Mouse (Mus musculus): ENCODE data around the gene Olfr55. TPM values are rescaled to one million over a fixed set of nuclear protein-coding genes. Genes with fewer than 3 reads are reported as not detected.
"Not testable (repeated sequence)": the region's sequence is repeated elsewhere in the genome, so short reads cannot be mapped to it uniquely, and the experiment has no call there.

The Olfr55 gene
- polyA plus RNA-seq (2015; fragmentation: Nextera tagmentation; extraction: Ambion mirVana), result not detected in 2 replicates

DNA sequence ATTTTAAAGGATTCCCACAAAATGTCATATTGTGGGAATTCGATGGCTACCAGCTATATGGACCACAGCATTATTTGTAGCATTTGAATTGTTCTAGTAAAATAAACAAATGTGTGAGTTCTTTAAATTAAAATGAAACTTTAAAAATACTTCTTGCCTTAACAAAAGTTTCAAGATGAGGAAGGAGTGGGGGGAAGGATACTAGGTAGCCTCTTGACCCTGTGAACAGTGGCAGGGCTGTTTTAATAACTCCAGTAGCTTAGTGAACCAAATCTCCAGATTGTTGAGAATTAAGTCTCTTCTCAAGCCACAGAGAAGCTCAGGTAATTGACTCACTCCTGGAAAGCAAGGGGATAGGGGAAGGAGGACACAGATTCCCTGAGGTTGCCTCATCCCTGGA lies at the start of gene Olfr55:
TSS of gene Olfr55 (plus strand) at position 301 of the 400 bp plus-strand sequence.
- ATAC-seq (ENCODE audit: low FRiP score, low TSS enrichment); H3K4me3 ChIP-seq (ENCODE audit: low read depth, low read length); H3K4me2 ChIP-seq (replicated peaks; ENCODE audit: low read depth); DNase-seq (ENCODE audit: low spot score); H3K27me3 ChIP-seq (ENCODE audit: control insufficient read depth, insufficient read depth, low read length); H3K27ac ChIP-seq (replicated peaks); H3K9ac ChIP-seq (ENCODE audit: low read length); H3K4me1 ChIP-seq (replicated peaks; ENCODE audit: control insufficient read depth, insufficient read depth); H3K9me3 ChIP-seq (ENCODE audit: control insufficient read depth, low read length); H3K36me3 ChIP-seq (ENCODE audit: control insufficient read depth, insufficient read depth, low read length): not testable (repeated sequence)
- WGBS, result 80% methylated on average over 1 of the region's 1 CpGs

DNA sequence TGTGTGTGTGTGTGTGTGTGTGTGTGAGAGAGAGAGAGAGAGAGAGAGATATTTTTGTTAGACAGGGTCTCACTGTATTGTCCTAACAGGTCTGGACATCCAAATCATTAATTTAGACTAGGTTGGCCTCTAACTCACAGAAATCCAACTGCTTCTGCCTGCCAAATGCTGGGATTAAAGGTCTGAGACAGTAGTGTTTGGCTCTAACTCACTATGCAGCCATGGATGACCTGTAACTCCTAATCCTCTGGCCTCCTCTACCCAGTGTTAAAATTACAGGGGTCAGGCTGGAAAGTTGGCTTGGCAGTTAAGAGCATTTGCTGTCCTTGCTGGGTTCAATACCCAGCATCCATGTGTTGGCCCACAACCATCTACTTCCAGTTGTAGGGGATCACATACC lies 43.7 kb upstream of the Olfr55 start:
- no peaks in the 10 kb centered on the region for H3K9me3 ChIP-seq (ENCODE audit: control insufficient read depth, low read length)
- H3K4me3 ChIP-seq (ENCODE audit: low read depth, low read length), result no peak overlapping the region
- DNase-seq (ENCODE audit: low spot score), result no peak
- H3K9ac ChIP-seq (ENCODE audit: low read length), result no peak overlapping the region
- TF ChIP-seq CTCF (IDR thresholded peaks at IDR 0.05; ENCODE audit: low read depth) (no peak), EP300 (optimal IDR thresholded peaks at IDR 0.05) (no peak)
- H3K27me3 ChIP-seq (ENCODE audit: control insufficient read depth, insufficient read depth, low read length), result no peaks in the 10 kb centered on the region
- no peaks in the 10 kb centered on the region for H3K4me1 ChIP-seq (replicated peaks; ENCODE audit: control insufficient read depth, insufficient read depth)
- no peak for ATAC-seq (ENCODE audit: low FRiP score, low TSS enrichment)
- H3K4me2 ChIP-seq (replicated peaks; ENCODE audit: low read depth), result no peak overlapping the region
- H3K27ac ChIP-seq (replicated peaks), result no peak overlapping the region
- no peaks in the 10 kb centered on the region for H3K36me3 ChIP-seq (ENCODE audit: control insufficient read depth, insufficient read depth, low read length)

DNA sequence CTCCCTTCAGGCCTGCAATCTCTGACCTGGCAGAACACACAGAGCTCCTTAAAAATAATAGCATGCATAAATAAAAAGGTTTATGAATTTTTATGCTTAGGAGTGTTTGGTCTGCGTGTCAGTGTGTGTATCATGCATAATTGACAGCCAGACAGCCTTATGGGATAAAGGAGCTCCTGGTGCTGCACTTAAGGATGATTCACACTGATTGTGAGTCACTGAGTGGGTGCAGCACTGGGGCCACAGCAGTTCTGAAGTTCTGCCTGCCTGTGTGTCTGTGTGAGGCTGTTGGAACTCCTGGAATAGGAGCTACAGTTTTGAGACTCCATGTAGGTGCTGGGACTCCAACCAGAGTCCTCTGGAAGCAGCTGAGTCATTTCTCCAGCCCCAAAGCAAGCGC lies 42.0 kb upstream of the Olfr55 start:
- TF ChIP-seq CTCF (IDR thresholded peaks at IDR 0.05; ENCODE audit: low read depth), result no peak
- no peak for TF ChIP-seq EP300 (optimal IDR thresholded peaks at IDR 0.05)
- 60% methylated on average over 2 of the region's 2 CpGs for WGBS

DNA sequence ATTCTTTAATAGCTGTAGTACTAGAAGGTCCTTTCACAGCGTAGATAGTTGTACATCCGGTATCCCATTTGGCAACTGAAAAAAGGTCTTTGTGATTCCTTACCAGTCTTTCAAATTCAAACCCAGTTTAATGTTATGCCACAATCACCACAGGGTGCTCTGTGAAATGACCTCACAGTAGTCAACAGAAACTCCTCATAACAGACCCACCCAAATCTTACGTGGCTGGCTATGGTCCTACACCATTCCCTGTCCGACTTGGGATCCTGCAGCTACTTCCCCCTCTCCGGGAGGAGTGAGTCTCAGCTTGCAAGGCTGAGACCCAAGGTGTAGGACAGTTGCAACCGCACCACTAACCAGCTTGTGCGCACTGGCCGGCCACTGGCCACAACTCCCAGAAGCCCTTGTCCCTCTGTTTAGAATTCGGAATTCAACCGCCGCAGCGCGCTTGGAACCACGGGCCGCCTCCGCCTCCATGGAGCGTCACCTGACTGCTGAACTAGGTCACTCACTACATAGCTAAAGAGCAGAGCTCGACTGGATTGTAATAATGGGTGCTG lies 28.9 kb upstream of the Olfr55 start, which contains the start of gene Morc2b:
TSS of gene Morc2b (minus strand) at position 423 of the 560 bp plus-strand sequence.
- Histone ChIP-seq H3K4me2 (replicated peaks; ENCODE audit: low read depth) (no peak within 1 kb of the TSS), H3K27ac (replicated peaks) (no peak within 1 kb of the TSS), H3K36me3 (ENCODE audit: control insufficient read depth, insufficient read depth, low read length) (no peaks in the 10 kb centered on the region), H3K4me1 (replicated peaks; ENCODE audit: control insufficient read depth, insufficient read depth) (no peaks in the 10 kb centered on the region), H3K9me3 (ENCODE audit: control insufficient read depth, low read length) (no peaks in the 10 kb centered on the region), H3K4me3 (ENCODE audit: low read depth, low read length) (no peak within 1 kb of the TSS), H3K27me3 (ENCODE audit: control insufficient read depth, insufficient read depth, low read length) (no peaks in the 10 kb centered on the region), H3K9ac (ENCODE audit: low read length) (no peak within 1 kb of the TSS)
- no peak for ATAC-seq (ENCODE audit: low FRiP score, low TSS enrichment)
- WGBS, result 77% methylated on average over 18 of the region's 18 CpGs
- DNase-seq (ENCODE audit: low spot score), result no peak
- TF ChIP-seq CTCF (IDR thresholded peaks at IDR 0.05; ENCODE audit: low read depth) (no peak), EP300 (optimal IDR thresholded peaks at IDR 0.05) (no peak)

More for the DNA sequence above, 42.0 kb upstream of the Olfr55 start:
- Histone ChIP-seq H3K27me3 (ENCODE audit: control insufficient read depth, insufficient read depth, low read length) (no peaks in the 10 kb centered on the region), H3K9me3 (ENCODE audit: control insufficient read depth, low read length) (no peaks in the 10 kb centered on the region), H3K36me3 (ENCODE audit: control insufficient read depth, insufficient read depth, low read length) (no peaks in the 10 kb centered on the region), H3K4me3 (ENCODE audit: low read depth, low read length) (no peak overlapping the region), H3K4me1 (replicated peaks; ENCODE audit: control insufficient read depth, insufficient read depth) (no peaks in the 10 kb centered on the region), H3K4me2 (replicated peaks; ENCODE audit: low read depth) (no peak overlapping the region), H3K27ac (replicated peaks) (no peak overlapping the region), H3K9ac (ENCODE audit: low read length) (no peak overlapping the region)
- ATAC-seq (ENCODE audit: low FRiP score, low TSS enrichment), result no peak
- DNase-seq (ENCODE audit: low spot score), result no peak

DNA sequence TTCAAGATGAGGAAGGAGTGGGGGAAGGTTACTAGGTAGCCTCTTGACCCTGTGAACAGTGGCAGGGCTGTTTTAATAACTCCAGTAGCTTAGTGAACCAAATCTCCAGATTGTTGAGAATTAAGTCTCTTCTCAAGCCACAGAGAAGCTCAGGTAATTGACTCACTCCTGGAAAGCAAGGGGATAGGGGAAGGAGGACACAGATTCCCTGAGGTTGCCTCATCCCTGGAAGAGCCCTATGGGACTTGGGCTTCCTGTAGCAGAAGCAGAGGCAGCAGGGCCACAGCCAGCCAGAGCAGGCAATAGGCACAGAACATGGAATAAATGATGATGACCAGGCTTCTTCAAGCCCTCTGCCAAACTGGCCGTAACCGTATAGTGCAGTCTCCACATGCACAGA lies 22.8 kb downstream of the Olfr55 start, which contains the start of gene Olfr239:
TSS of gene Olfr239 (plus strand) at position 301 of the 400 bp plus-strand sequence.
- not testable (repeated sequence) for DNase-seq (ENCODE audit: low spot score); H3K27me3 ChIP-seq (ENCODE audit: control insufficient read depth, insufficient read depth, low read length); H3K27ac ChIP-seq (replicated peaks); H3K4me3 ChIP-seq (ENCODE audit: low read depth, low read length); H3K9ac ChIP-seq (ENCODE audit: low read length); H3K4me2 ChIP-seq (replicated peaks; ENCODE audit: low read depth); H3K4me1 ChIP-seq (replicated peaks; ENCODE audit: control insufficient read depth, insufficient read depth); H3K9me3 ChIP-seq (ENCODE audit: control insufficient read depth, low read length); ATAC-seq (ENCODE audit: low FRiP score, low TSS enrichment); H3K36me3 ChIP-seq (ENCODE audit: control insufficient read depth, insufficient read depth, low read length)
- no CpG with 5 or more reads among the region's 2 CpGs for WGBS

DNA sequence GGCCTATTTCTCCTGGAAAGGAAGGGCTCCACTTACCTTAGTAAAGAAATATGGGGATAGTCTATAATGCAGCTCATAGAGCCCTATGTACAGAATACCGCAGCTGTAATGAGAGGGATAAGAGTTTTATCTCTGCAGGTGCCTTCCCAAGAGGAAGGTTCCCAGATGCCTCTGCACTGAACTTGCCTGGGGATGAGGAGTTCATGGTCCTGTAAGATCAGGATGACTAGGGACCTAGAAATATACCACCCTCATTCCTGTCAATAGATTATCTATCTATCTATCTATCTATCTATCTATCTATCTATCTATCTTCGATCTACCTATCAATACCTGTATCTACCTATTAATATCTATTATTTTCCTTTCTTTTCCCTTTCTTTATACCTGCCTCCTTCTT lies 53.3 kb downstream of the Olfr55 start, which contains the start of gene Olfr1564:
TSS of gene Olfr1564 (minus strand) at position 101 of the 400 bp plus-strand sequence.
- 79% methylated on average over 2 of the region's 2 CpGs for WGBS
- no peak within 1 kb of the TSS for H3K4me2 ChIP-seq (replicated peaks; ENCODE audit: low read depth)
- no peak within 1 kb of the TSS for H3K27ac ChIP-seq (replicated peaks)
- H3K4me1 ChIP-seq (replicated peaks; ENCODE audit: control insufficient read depth, insufficient read depth), result no peaks in the 10 kb centered on the region
- no peak for ATAC-seq (ENCODE audit: low FRiP score, low TSS enrichment)
- no peak within 1 kb of the TSS for H3K4me3 ChIP-seq (ENCODE audit: low read depth, low read length)
- no peaks in the 10 kb centered on the region for H3K27me3 ChIP-seq (ENCODE audit: control insufficient read depth, insufficient read depth, low read length)
- no peak for DNase-seq (ENCODE audit: low spot score)
- 0 out of 2 replicates have a peak, but pooled peaks cover 4% of the 10 kb centered on the region for H3K9me3 ChIP-seq (ENCODE audit: control insufficient read depth, low read length)
- TF ChIP-seq EP300 (optimal IDR thresholded peaks at IDR 0.05) (no peak), CTCF (IDR thresholded peaks at IDR 0.05; ENCODE audit: low read depth) (no peak)
- no peak within 1 kb of the TSS for H3K9ac ChIP-seq (ENCODE audit: low read length)
- H3K36me3 ChIP-seq (ENCODE audit: control insufficient read depth, insufficient read depth, low read length), result no peaks in the 10 kb centered on the region

Other genes starting within 250 kb of the Olfr55 start
- gene Cyp4f13, start 221.0 kb upstream of the Olfr55 start, polyA plus RNA-seq (2015; fragmentation: Nextera tagmentation; extraction: Ambion mirVana), result 15.5 and 19.2 TPM in 2 replicates
- 5.6 and 6.4 TPM in 2 replicates for gene Zfp472, start 202.6 kb upstream of the Olfr55 start, polyA plus RNA-seq (2015; fragmentation: Nextera tagmentation; extraction: Ambion mirVana)
- 4.6 TPM in 2 replicates for gene Zfp952, start 175.3 kb upstream of the Olfr55 start, polyA plus RNA-seq (2015; fragmentation: Nextera tagmentation; extraction: Ambion mirVana)
- 3.1 and 3.2 TPM in 2 replicates for gene Zfp763, start 135.0 kb upstream of the Olfr55 start, polyA plus RNA-seq (2015; fragmentation: Nextera tagmentation; extraction: Ambion mirVana)
- not detected in 2 replicates for gene 4921501E09Rik, start 100.4 kb upstream of the Olfr55 start, polyA plus RNA-seq (2015; fragmentation: Nextera tagmentation; extraction: Ambion mirVana)
- 2.5 and 3.7 TPM in 2 replicates for gene Zfp563, start 79.1 kb upstream of the Olfr55 start, polyA plus RNA-seq (2015; fragmentation: Nextera tagmentation; extraction: Ambion mirVana)
- gene Morc2b, start 28.8 kb upstream of the Olfr55 start, polyA plus RNA-seq (2015; fragmentation: Nextera tagmentation; extraction: Ambion mirVana), result 0.02 TPM in 1 of 2 replicates, not detected in the other
- not detected in 2 replicates for gene Olfr239, start 22.9 kb downstream of the Olfr55 start, polyA plus RNA-seq (2015; fragmentation: Nextera tagmentation; extraction: Ambion mirVana)
- 0.02 TPM in 1 of 2 replicates, not detected in the other for gene Olfr1564, start 53.2 kb downstream of the Olfr55 start, polyA plus RNA-seq (2015; fragmentation: Nextera tagmentation; extraction: Ambion mirVana)
- gene Zfp955a, start 86.7 kb downstream of the Olfr55 start, polyA plus RNA-seq (2015; fragmentation: Nextera tagmentation; extraction: Ambion mirVana), result 6.1 and 6.7 TPM in 2 replicates
- 0.04 TPM in 1 of 2 replicates, not detected in the other for gene Olfr63, start 96.2 kb downstream of the Olfr55 start, polyA plus RNA-seq (2015; fragmentation: Nextera tagmentation; extraction: Ambion mirVana)
- gene Zfp955b, start 121.1 kb downstream of the Olfr55 start, polyA plus RNA-seq (2015; fragmentation: Nextera tagmentation; extraction: Ambion mirVana), result 4.5 and 4.9 TPM in 2 replicates
- 3.2 and 3.6 TPM in 2 replicates for gene Zfp81, start 190.4 kb downstream of the Olfr55 start, polyA plus RNA-seq (2015; fragmentation: Nextera tagmentation; extraction: Ambion mirVana)
- 6.0 and 6.1 TPM in 2 replicates for gene Zfp101, start 226.2 kb downstream of the Olfr55 start, polyA plus RNA-seq (2015; fragmentation: Nextera tagmentation; extraction: Ambion mirVana)

All from stomach, postnatal 0 days (tissue).